Mouse (Mus musculus): ENCODE measurements around the gene Gm9745.
"Not testable (repeated sequence)": the region's sequence is repeated elsewhere in the genome, so short reads cannot be mapped to it uniquely, and the experiment has no call there.

DNA sequence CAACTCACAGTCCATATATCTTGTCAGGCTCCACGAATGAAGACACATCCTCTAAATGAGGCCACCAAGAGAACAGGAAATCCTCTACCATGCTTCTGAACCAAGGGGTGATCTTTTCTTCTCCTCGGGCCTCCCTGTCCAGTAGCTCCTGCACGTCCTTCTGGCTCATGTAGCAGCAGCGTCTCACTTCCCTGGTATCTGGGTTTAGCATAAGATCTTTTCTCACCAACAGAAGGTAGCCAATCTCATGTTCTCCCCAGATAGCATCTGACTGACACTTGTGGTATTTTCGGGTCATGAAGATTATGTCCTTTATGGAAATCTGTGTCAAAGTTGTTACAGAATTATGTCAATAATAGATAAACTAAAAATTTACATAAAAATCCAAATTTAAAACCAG is 6.3 kb downstream of the Gm9745 start:
- not testable (repeated sequence) for TF ChIP-seq CTCF (IDR thresholded peaks at IDR 0.05; ENCODE audit: borderline replicate concordance, control insufficient read depth, extremely low read depth, insufficient read depth, low read length, poor library complexity); POLR2A (IDR thresholded peaks at IDR 0.05; ENCODE audit: control insufficient read depth, extremely low read depth, insufficient read depth, low read length, poor library complexity)

Measured in thymus, adult 2 months (tissue).